Mouse (Mus musculus) hindlimb bud, embryonic 11.5 days (tissue): ENCODE measurements around the gene Adam8.

Experiments
- DNase-seq: peaks from one replicate; pipeline ENCODE4 v3.0.0-alpha.2; 2012; ENCODE audit warnings: low read depth, low spot score; ENCODE audit errors: extremely low spot score

Gene Adam8

DNA sequence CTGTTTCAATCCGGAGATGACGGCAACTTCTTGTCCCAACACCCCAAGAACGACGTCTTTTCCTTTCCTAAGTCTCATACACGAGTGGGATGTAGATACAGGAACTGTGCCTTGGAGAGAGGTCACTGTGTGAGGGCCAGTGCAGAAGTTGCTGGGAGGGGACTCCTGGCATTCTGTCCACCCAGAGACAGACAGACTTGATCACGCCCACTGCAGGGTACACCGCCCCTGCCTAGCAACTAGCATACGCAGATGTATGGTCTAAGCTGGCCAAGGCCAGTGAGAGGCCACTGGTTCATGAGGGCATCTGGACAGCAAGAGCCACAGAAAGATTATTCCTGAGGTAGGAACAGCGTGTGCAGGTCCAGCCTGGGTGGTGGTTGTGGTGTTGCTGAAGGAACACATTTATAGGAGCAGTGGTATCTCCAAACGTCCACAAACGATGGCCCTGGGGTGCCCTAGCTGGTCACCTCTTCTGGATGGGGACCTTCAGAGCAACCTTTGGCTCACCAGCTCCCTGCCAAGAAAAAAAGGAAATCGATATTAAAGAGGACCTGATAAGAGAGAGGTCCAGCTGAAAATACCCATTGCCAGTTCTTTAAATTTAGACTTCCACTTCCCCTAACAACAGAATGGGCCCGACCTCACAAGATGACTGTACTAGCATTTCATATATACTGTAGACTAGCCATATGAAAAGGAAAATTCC is 13.2 kb downstream of the Adam8 start:
- DNase-seq: no peak

DNA sequence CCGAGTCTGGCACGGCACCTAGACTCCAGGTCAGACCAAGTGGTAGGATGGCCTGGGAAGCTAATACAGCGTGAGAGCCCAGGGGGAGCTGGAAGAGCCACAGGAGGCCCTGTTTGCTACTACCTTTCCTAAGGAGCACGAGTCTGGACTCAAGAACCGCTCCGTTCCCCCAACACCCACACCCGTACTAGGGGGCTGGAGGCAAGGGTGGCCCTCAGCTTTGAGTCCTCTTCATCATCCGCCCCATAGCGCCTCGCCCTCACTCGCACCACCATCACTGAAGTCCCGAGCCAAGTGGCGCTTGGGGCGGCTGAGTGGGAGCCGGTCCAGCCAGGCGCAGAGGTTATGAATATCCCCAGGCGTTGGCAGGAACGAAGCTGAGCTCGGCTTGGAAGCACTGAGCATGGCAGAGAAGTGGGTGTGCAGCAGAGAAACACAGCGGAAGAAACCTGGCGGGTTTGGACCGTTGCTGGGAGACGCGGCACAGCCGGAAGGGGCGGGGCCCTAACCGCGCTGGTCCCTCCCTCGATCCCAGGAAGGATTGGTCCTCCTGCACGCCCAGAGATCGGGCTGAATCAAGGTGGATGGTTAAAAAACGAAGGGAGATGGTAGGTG is 14.0 kb downstream of the Adam8 start, which contains the start of gene 6430531B16Rik:
6430531B16Rik (minus strand) TSS at position 478 of the 615 bp plus-strand sequence.
- peak; percentile 41 for DNase-seq

GRCm38 (mm10) chr7:139975471-139975870 is 16.9 kb downstream of the Adam8 start:
- DNase-seq: no peak

- no peak for DNase-seq
Observed at GRCm38 (mm10) chr7:139974307-139974706, 18.1 kb downstream of the Adam8 start.

- no peak for DNase-seq
Observed at GRCm38 (mm10) chr7:139972923-139973331, 19.4 kb downstream of the Adam8 start.

DNA sequence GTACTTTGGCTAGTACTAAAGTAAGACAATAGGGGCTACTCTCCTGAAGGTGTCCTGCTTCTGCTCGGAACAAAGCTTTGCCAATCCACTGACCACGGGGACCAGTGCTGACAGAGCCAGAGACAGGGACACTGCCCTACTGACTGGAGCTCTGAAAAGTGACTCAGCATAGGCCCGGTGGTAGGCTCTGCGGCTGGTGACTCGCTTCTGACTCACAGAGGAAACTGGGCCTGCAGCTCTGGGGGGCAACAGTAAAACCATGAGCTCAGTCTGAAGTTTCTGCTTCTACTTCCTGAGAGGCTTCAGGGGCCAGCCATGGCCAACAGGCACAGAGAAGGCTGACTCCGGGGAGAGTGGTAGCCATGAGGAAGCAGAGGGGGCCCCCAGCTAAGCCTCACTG is 20.9 kb downstream of the Adam8 start:
- DNase-seq: no peak

GRCm38 (mm10) chr7:139970979-139971378 is 21.4 kb downstream of the Adam8 start:
- no peak for DNase-seq

GRCm38 (mm10) chr7:139970216-139970919 is 22.0 kb downstream of the Adam8 start:
- DNase-seq: no peak

DNA sequence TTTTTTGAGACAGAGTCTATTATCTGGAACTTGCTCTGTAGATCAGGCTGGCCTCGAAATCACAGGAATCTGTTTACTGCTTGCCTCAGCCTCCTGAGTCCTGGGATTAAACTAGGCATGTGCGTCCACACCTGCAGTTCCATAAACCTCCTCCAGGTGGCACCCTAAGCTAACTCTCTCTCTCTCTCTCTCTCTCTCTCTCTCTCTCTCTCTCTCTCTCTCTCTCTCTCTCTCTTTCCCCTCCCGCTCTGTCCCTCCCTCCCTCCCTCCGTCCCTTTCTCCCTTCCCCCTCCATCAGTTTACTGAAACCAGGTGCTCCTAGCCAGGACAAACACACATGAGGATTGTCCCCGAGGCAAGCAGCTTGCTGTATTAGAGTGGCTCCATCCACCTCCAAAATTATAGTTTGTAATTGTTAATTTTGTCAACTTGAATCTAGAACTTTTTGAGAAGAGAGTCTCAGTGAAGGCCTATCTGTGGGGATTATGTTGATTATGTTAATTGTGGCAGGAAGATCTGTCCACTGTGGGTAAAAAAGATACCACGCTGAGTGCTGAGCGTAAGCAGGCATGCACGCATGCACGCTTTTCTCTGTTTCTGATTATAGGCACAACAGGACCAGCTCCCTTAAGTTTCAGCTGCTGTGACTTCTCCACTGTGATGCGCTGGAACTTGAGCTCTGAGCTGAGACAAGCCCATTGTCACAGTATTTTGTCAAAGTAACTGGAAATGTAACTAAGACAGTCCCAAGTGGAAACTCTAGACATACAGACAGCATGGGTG is 22.8 kb downstream of the Adam8 start:
- DNase-seq: peak; percentile 77

- DNase-seq: no peak
Observed at GRCm38 (mm10) chr7:139968428-139968827, 23.9 kb downstream of the Adam8 start.

DNA sequence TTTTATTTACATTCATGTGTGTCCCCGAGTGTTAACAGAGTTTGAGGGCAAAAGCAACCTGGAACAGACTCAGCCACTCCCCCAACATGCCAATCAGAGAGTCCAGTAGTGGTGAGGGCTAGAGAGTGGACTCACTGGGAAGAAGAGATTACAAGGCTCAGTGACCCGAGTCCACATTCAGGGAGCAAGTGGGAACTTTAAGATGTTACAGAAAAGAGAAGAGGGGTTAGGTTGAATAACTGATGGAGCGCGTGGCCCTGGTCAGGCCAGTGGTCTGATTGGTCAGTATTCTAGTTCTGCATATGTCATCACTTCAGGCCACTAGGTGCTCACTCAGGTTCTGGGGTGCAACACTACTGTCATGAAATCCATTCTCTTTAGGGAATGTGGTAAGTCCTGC is 25.2 kb downstream of the Adam8 start:
- no peak for DNase-seq

DNA sequence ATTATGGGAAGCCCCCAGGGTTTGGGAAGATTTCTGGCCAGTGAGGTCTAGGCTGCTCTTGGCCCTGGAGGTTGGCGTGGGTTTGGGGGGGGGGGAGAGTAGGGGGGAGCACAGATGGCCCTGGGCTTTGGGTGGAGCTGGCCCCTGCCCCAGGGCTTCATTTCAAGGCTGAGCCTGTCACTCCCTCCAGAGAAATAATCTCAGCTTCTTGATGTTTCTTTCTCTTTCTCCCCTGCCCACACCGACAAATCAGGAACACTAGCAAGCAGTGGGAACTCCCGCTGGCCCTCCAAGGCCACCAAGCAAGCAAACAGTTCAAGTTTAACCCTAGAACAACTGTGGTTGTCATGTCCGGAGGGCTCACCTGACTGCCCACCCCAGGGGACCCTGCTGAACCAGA is 28.5 kb downstream of the Adam8 start:
- DNase-seq: no peak

GRCm38 (mm10) chr7:139961141-139961540 is 31.2 kb downstream of the Adam8 start:
- no peak for DNase-seq

DNA sequence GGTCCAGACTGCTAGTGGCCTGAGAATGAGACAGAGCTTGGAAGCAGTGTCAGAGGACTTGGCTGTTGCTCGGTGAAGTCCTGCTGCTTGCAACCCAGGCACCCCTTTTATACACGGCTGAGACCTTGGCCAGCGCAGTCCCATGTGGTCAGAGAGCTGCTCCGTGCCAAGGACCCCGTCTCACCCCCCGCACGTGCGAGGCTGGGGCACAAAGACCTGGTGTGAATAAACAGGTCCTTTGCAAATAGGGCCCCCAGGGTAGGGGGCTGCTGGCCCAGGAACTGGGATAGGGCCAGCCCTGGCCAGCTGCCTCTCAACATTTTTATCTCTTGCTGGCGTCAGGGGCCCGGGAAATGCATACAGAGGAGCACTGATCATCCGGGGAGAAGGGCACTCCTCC is 34.4 kb downstream of the Adam8 start:
- DNase-seq: no peak

DNA sequence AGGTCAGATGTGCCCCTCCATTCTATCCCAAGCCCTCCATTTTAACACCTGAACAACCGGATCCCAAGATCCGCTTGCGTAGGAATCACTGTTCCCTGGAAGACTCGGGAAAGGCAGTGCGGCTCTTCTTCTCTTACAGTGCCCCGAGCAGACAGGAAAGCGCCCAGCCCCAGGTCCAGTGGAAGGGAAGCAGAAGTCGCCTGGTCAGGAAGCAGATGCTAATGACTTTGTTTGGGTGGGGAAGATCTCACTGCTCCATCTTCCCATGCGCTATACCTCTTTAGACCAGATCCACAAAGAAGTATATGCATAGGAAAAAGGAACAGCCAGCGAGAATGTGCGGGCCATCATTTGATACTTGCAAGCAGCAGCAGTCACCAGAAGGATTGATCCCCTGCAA is 34.9 kb downstream of the Adam8 start:
- no peak for DNase-seq

GRCm38 (mm10) chr7:139956658-139957057 is 35.7 kb downstream of the Adam8 start:
- no peak for DNase-seq

GRCm38 (mm10) chr7:139955505-139955904 is 36.9 kb downstream of the Adam8 start:
- DNase-seq: no peak

DNA sequence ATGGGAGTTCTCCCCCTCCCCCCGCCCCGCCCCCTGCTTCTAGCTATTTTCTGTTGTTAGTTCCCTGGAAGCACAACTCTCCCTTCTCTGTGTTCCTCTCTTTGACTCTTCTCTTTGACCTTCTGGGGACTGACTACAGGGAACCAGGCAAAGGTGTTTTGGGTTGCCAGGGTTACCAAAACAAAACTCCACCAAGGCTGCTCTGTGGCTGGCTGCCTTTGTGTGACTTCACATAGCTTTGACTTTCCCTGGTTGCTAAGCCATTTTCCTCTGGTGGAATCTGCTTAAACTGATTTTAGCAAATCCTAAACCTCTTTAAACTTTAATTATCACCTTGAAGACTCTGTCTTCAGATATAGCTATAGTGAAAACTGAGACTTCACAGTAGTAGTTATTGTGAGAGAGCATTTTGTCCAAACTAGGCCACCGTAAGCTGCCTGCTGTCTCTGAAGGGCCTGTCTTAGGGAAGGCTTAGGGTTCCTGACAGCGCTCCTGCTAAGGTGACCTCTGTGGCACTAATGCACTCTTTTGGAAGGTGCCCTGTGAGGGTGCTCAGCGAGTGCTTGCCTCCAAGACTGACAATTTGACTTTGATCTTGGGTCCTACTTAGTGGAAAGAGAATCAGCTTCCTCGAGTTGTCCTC is 40.2 kb downstream of the Adam8 start:
- DNase-seq: no peak

GRCm38 (mm10) chr7:139951079-139951478 is 41.3 kb downstream of the Adam8 start:
- no peak for DNase-seq

GRCm38 (mm10) chr7:139950283-139950971 is 41.9 kb downstream of the Adam8 start:
- DNase-seq: no peak
